Mouse (Mus musculus): Measurements from ENCODE around the gene Cpvl.

DNA sequence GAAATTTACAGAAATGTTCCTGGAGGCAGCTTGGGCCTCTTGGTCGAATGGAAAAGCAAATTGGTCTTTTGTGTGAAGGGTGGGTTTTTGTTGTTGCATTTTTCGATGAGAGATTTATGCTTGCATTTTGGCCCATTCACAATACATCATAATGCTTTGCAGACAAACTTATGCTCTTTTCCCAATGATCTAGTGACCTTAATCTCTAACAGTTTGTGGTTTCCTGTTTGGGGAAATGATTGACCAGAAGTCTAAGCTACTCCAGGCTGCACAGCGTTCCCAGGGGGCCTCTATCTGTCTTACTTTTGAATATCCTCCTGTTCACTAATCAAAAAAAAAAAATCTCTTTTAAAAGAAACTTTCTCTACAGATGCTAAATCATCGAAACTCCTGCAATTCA lies 71.6 kb downstream of the Cpvl start:
- TF ChIP-seq EP300 (IDR thresholded peaks at IDR 0.05; ENCODE audit: low read depth in 1 of 2, low read length in 2 of 2) (no peak), CTCF (IDR thresholded peaks at IDR 0.05 in 2 of 3, conservative IDR thresholded peaks at IDR 0.05 in 1 of 3; ENCODE audit: control insufficient read depth in 1 of 3, insufficient read depth in 1 of 3, low read depth in 2 of 3, low read length in 3 of 3, poor library complexity in 1 of 3, severe bottlenecking in 1 of 3) (no peak), USF2 (IDR thresholded peaks at IDR 0.05; ENCODE audit: borderline replicate concordance in 1 of 2, insufficient read depth in 1 of 2, low read depth in 1 of 2, low read length in 2 of 2) (no peak), CHD1 (IDR thresholded peaks at IDR 0.05; ENCODE audit: low read depth, low read length) (no peak), KAT2A (conservative IDR thresholded peaks at IDR 0.05; ENCODE audit: low read depth, low read length) (no peak), SIN3A (IDR thresholded peaks at IDR 0.05; ENCODE audit: low read length) (no peak), RCOR1 (IDR thresholded peaks at IDR 0.05; ENCODE audit: low read depth, low read length) (no peak), MAFK (IDR thresholded peaks at IDR 0.05; ENCODE audit: borderline replicate concordance, low read depth, low read length) (no peak), TAL1 (IDR thresholded peaks at IDR 0.05; ENCODE audit: low read length) (no peak), GATA1 (IDR thresholded peaks at IDR 0.05; ENCODE audit: low read depth, low read length) (no peak), TBP (IDR thresholded peaks at IDR 0.05; ENCODE audit: low read depth, low read length) (no peak), HCFC1 (IDR thresholded peaks at IDR 0.05; ENCODE audit: low read depth, low read length) (no peak)

All from MEL (cell line).